Mouse (Mus musculus) cortical plate, adult 2 months (tissue): ENCODE results near the gene Abhd6.

Experiments
- CTCF ChIP-seq: fragments of 200-500 bp; IDR thresholded peaks from 2 replicates; pipeline ENCODE4 v1.5.1; 2011; ENCODE audit warnings: mild to moderate bottlenecking, control low read depth, low read length; ENCODE audit not compliant: insufficient read depth; ENCODE audit errors: extremely low read depth
- POLR2A ChIP-seq: fragments of 200-500 bp; IDR thresholded peaks from 2 replicates; pipeline ENCODE4 v1.6.1; 2011; ENCODE audit warnings: mild to moderate bottlenecking, low read length, control low read depth; ENCODE audit not compliant: insufficient read depth; ENCODE audit errors: extremely low read depth

GRCm38 (mm10) chr14:7989371-7989770, 13.3 kb upstream of the Abhd6 start:
- TF ChIP-seq CTCF = no peak
- no peak for TF ChIP-seq POLR2A
